Mouse (Mus musculus) stomach, embryonic 15.5 days (tissue): ENCODE results near the gene Fbp1. TPM values are rescaled to one million over a fixed set of nuclear protein-coding genes. Genes with fewer than 3 reads are reported as not detected.

Experiments
- polyA plus RNA-seq: library from polyadenylated mRNA; unstranded; fragments of >200 nt; fragmentation: Nextera tagmentation; extraction: Ambion mirVana; gene quantifications from 2 replicates; pipeline ENCODE4 v1.2.1, GENCODE M21; 2015

Gene Fbp1
- polyA plus RNA-seq, 1 experiment from 2014 or later = 2.9 TPM

Other genes with a start within 250 kb of the Fbp1 start
- 25.6 and 25.8 TPM in 2 replicates for gene Platr25, start 127.6 kb downstream of the Fbp1 start, polyA plus RNA-seq
- gene Gm5141, start 102.5 kb downstream of the Fbp1 start, polyA plus RNA-seq = 9.8 and 11.2 TPM in 2 replicates
- gene Fbp2, start 29.9 kb downstream of the Fbp1 start, polyA plus RNA-seq = 87.8 and 98.7 TPM in 2 replicates
- 104 and 114 TPM in 2 replicates for gene 2010111I01Rik, start 76.6 kb upstream of the Fbp1 start, polyA plus RNA-seq